Mouse (Mus musculus) heart, postnatal 4 days (tissue): ENCODE measurements around the gene Tfap4. TPM values are rescaled to one million over a fixed set of nuclear protein-coding genes. Genes with fewer than 3 reads are reported as not detected.

ENCODE experiments used
- DNase-seq: peaks from one replicate; pipeline ENCODE4 v3.0.0; 2021
- total RNA-seq, 2 experiments: library from RNA; stranded (reverse); gene quantifications; 2 replicates each; pipeline ENCODE4 v1.2.3; 2021

The Tfap4 gene
- total RNA-seq, result 1 to 10 TPM; 3.5 to 4.7 TPM

DNA sequence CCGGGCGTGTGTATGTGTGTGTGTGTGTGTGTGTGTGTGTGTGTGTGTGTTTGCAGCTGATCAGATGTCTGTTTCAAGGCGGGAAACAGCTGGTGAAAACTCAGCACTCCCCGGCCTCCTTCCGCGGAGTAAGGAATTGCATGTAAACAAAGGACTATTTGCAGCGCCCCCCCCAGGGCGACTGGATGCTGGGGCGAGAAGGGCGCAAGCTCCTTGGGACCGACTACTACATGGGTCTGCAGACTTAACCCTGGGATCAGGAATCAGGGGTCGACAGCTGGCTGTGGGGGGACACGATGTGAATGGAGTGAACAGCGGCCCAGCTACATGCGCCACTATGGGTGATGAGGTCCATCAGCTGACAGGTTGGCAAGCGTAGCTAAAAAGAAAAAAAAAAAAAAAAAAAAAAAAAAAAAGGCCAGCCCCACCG, at the start of gene Tfap4:
TSS of gene Tfap4 (minus strand) at position 140 of the 430 bp plus-strand sequence.
- DNase-seq, result peak; percentile 85

DNA sequence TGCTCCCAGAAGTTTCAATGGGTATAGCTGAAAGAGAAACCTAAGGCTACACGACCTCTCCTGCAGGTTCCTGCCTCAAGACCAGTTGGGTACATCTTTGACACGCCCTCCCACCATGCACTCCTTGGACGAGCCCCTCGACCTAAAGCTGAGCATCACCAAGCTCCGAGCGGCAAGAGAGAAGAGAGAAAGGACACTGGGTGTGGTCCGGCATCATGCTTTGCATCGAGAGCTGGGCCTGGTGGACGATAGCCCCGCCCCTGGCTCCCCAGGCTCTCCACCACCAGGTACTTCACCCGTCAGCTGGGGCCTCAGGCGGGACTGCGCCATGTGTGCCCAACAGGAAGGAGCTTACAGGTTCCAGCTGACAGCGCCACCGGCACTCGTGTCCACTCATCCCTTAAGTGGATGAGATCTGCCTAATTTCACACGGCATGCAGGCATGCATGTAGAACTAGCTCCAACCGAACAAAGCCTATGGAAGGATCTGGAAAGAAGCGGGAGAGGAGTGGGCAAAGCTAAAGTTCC, 48.9 kb upstream of the Tfap4 start:
- no peak for DNase-seq

DNA sequence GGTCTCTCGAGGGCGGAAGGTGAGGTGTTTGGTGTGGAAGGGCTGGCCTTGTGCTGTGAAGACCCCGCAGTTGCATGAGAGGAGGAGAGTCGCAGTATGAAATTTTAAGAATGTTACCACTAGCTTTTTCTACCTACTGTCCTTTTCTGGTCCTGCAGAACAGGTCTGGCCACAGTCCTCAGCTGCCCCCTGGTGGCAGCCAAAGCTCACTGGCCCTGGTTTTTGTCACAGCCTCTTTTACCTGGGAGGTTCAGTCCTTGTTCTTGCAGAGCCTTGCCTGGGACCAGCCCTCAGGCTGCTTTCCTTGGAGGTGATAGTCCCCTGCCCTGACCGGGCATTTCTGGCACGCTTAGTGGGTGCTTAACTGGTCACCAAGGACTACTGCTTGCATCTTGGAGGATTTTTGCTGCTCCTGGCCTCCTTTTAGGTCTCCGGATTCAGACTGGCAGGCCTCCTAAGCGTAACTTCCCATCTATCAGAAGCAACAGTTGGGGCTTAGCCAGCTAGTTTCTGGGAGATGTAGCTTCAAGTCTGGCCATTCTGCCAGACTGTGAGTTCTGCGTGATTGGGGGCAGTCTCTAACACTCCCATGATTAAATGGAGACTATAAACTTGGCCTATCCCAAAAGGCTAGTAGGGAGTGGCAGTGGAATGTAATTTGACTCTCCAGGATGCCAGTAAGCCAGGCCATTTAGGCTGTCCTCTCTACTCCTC, 48.3 kb upstream of the Tfap4 start:
- DNase-seq, result peak; percentile 89

DNA sequence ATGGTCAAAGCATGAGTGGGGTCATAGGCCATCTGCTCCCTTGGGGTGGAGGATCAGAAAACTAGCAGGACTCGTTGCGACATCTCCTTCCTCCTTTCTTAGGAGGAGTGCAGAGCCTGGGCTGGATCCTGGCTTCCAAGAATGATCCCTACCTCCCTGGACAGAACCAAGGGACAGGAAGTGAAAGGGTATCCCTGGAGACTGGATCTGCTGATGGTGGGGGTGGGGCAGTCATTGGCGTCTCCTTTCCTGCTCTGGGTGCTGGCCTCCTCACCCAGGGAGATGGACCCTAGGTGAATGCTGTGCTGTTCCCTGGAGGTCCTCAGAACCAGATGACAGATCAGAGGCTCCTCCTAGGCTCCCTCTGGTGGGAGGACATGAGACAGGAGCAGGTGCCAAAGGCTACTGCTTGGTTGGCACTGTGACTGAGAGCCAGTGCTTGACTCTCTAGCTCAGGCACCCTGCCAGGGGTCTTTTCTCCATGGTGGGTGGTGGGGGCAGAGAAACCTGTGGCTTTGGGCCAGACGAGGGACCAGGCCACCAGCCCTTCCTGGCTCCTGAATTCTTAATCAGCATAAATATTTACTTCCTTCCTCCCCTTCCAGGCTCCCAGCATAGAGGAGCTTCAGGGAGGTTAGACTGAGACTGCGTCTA, 46.9 kb upstream of the Tfap4 start:
- DNase-seq, result peak; percentile 73

DNA sequence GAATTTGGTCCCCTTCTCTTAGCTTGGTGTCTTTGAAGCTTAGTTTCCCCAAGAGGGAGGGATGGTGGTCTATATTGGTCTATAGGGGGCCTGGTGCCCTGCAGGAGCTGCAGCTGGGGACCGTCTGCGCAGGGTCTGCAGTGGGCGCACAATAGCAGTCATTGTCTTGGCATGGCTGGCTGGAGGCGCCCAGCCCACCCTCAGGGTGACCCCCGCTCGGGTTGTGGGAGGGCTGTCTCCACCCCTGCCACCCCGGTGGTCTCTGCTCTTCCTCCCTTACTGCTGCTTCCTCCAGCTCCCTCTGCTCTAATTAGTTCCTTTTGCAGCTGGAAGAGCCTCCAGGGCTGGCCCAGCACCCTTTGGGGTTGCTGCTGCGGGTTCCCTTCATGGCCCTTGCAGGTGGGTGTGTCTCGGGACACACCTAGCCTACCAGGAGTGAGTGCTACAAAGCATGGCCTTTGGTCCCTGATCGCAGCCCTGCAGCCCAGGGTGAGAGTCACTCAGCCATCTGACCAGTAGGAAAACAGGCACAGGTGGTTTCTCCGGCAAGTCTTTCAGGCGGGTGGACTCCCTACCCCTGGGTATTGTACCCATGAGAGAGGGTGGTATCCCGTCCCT, 46.0 kb upstream of the Tfap4 start:
- no peak for DNase-seq

DNA sequence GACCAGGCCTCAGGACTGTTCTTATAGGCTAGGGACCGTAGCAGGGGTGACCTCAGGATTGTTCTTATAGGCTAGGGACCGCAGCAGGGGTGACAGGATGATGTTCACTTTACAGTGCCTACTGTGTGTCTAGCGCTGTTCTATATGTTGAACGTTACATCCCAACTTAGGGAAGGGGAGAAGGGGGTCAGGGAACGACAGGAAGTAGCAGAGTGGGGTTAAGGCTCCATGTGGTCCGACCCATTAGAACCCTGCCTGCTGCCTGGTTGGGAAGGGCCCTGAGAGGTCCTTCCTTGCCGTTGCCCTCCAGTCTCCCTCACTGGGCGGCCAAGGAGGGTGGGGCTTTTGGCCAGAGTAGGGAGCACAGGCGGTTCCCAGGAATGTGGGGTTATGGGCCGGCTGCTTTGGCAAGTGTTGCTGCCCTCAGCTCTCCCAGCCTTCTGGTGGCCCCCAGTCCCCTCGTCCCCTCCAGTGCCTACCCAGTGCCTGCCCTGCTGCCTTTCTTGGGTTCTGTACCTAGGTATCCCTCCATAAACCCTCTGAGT, 44.7 kb upstream of the Tfap4 start:
- DNase-seq, result no peak

DNA sequence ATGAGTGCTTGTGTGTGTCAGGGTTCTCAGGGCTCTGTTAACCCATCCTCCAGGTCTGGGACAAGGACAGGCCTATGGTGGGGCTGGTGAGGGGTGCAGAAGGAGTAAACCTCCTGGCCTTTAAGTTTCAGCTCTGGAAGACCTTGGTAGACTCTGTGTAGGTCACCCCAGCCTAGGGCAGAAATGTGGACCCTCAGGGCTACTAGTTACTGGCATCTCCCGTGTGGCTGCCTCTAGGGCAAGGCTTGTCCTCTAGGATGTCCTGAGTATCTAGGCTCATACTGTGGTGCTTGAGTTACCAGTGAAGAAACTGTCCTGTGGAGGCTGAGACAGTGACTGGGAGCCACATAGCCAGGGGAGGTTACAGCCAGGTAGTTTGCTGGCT, 43.8 kb upstream of the Tfap4 start:
- no peak for DNase-seq

DNA sequence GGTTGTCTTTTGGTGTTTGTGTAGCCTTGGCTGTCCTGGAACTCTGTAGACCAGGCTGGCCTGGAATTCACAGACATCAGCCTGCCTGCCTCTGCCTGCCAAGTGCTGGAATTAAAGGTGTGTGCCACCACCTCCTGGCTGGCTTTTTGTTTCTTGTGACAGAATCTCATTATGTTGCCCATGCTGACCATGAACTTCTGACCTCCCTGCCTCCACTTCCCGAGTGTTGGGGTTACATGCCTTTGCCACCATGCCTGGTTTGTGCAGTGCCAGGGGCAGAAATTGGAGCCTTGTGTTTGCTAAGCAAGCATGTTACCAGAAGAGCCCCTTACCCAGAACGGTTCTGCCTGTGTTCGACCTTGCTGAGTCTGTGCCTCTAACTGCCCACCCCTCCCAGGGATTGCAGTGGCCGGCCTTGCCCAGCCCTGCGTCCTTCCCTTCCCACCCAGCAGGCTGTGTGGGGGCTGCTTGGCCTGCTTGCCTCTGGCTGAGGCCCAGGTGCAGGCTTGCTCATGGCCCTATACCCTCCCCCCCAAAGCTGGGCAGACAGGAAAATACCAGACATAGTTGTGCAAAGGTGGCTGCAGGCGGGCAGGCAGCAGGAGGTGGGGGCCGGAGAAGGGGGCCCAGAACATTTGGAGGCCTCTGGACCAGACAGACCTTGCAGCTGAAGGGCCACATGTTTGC, 43.3 kb upstream of the Tfap4 start:
- DNase-seq, result peak; percentile 54

DNA sequence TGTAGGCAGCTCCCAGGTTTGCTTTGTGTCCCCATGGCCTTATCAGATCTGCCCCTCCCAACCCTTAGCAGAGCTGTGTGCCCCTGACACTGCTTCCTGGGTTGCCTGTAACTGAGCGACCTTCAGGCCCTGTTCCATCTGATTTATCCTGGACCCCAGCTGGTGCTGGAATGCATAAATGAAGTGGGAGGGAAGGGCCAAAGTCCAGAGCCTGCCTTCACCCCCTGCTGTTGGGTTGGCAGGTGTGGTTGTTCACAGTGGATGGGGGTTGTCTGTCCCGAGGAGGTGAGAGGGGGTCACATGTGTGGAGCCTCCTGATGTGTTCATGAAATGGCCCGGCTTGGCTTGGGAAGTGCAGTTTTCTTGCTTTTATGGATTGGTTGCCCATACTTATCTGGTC, 42.5 kb upstream of the Tfap4 start:
- DNase-seq, result no peak

DNA sequence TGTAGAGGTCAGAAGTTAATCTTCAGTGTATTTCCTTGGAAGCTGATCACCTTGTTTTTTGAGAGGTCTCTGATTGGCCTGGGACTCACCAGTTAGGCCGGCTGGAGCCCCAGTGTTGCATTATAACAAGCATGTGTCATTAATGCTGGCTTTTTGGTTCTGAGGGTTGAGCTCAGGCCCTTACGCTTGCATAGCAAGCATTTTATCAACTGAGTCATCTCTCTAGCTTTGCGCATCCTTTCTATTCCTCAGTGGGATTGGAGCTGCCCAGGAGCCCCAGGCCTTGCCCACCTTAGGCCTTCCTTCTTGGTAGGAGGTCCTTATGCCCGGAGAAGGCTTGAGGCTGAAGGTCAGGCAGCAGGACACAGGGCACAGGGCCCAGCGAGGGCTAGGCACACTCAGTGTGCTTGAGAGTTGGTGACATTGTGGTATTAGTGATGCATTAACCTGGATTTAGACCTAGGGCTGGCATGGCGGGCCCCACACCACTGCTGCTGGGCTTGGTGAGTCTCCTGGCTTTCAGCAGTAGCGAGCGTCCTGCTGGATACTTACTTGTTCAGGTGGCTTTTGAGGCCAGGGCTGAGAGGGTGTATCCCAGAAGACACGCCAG, 41.2 kb upstream of the Tfap4 start:
- no peak for DNase-seq

DNA sequence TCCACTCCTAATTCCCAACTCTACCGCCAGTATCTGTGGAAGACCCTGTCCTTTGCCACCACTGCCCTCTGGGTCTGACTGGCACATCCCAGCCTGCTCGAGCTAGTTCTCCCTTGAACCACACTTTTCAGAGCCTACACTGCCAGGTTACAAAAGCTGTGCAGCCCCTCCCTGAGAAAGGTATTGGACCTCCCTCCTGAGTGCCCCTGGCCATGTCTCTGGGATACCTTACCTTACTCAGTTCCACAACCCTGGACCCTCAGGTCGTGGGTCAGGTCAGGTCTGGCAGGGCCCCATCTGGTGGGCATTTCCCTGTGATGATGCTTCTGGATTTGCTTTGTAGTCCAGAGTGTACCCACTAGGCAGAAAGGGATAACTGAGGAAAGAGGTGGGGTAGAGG, 40.0 kb upstream of the Tfap4 start:
- no peak for DNase-seq

DNA sequence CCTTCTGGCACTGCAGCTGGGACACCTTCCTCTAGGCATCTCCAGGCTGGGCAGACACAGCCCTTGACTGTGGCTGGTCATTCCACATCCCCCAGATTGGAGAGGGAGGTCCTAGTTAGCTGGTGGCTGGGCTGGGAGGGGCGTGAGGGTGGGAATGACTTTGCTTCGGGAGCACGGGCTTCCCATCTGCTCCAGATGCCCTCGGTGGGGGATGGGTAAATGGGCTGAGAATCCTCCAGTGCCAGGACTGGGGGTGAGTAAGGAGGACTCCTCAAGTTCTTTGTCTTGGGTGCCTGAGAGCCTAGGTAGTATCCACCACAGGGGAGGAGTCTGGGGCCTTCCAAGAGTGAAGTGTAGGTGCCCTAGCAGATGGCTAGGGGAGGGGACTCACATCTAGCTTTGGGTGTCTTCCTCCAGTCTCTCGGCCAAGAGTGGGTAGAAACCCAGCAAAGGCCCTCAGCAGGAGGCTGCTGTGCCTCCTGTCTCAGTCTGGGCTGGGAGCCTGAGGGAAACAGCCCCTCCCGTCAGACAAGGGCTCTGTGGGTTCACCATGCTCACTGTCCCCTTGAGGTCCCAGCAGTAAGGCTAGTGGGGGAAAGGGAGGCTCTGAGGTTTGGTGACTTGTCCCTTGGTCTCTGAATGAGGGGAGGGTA, 39.4 kb upstream of the Tfap4 start:
- no peak for DNase-seq

DNA sequence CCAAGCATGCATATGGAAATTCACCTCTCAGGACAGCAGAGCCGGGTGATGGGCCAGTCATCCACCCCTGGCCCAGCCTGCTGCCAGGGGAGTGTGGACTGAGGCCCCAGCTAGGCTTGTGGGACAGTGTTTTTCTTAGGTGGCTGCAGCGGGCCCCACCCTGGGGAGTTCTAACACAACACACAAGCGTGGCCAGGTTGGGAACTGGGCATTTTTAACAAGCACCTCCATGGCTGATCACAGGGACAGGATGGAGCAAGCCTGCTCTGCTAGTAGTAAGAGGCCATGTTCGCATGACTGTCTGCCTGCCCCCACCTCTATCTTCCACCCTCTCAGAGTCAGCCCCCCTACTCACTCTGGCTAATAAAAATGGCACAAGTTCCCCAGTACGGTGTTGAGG, 38.4 kb upstream of the Tfap4 start:
- no peak for DNase-seq

DNA sequence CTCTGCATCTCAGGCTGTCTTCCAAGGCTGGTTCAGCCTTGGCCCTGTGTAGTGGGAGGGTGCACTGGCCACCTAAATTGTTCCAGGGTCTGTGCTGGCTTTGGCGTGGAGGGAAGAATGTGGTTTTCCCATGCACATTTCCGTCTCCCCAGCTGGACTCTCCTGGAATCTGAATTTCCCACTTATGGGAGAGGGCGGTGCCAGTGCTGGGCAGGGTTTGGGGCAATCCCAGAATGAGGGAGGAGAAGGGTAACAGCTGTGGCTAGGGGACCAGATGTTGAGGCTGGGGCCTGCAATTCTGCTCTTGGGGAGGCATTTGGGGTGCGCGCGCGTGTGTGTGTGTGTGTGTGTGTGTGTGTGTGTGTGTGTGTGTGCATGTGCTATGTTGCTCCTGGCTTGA, 37.6 kb upstream of the Tfap4 start:
- DNase-seq, result peak; percentile 47

DNA sequence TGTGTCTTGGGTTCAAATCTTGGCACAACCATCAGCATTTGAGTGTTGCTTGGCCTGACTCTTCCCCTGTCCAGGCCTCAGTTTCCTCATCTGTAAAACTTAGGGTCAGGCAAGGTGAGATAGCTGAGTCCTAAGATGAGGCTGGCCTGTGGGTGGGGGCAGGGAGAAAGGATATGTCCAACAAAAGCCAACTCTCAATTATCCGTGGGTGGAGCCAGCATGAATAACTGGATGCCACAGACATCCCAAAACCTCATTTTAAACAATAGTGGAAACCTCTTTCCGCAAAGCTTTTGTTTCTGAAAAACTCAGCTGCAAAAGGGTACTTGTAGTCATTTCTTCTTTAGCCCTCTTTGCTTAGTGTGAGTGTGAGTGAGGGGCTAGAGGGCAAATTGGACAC, 37.2 kb upstream of the Tfap4 start:
- DNase-seq, result no peak

DNA sequence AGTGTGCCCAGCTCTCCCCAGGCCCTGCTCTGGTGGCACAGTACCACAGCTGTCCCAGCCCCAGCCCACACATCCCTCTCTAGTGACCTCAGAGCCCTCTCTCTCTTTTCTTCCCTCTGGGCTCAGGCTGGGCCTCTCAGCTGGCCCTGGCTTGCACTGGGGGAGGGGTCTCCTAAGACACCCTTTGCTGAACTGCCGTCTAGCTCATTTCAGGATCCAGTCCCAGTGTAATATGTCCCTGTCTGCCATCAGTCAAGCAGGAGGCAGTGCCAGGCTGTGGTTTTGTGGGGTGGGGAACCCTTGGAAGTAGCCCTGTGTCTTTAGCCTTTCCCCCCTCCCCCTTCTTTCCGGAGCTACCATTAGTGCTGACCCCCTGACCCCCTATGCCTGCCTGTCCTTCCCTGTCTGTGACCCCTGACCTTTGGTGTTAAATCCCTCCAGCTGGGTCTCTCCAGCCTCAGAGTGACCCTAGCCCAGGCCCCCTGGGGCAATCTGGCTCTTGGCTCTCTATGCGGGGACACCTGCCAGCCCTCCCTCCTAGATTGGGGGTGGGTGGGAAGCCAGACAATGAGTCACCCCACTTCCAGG, 36.6 kb upstream of the Tfap4 start:
- DNase-seq, result no peak

DNA sequence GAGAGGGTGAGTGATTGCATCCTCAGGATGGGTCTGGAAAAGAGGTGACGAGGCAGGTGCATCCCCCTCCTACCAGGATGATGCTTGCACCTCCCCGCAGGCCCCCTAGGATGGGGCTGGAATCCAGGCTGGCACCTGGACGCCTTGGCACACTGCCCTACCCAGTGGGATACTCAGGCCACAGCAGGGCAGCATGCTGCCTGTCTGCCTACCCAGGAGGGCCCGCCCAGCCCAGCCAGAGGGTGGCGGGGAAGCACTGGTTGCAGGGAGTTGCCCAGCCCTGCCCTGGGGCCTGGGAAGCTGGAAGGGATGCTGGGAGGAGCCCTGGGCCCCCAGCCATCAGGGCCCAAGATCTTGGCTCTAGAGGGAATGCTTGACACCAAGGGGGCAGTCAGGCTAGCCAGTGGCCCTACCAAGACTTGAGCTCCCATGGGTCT, 35.9 kb upstream of the Tfap4 start:
- peak; percentile 67 for DNase-seq

DNA sequence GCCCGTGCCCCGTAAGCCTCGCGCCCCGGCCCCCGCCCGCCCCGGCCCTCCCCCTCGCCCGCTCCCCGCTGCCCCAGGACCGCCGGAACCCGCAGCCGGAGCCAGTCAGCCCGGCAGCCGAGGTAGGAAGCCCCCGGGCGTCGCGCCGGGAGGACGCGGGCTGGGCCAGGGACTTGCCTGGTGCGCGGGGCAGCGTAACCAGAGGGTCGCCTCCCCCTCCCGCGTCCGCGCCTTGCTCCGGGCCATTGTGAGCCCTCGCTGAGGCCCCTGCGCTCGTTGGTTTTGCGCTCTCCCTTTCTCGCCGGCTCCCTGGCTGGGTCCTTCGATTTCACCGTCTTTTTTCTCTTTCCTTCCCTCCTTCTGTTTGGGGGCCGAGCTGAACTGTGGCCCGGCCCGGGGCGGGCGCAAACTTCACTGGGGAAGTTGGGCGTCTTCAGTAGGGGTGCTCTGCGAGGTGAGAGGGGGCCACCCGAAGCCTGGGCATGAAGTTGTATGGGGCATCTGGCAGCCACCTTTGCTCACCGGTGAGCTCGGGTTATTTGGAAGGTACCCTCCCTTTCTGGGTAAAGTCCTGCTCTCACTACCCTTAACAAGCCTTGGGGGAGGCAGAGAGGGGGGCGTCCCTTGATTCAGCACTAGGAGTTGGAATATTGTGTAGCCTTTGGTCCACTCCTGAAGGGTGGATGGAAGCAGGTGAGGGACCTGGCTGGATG, 35.3 kb upstream of the Tfap4 start:
- DNase-seq, result peak; percentile 65

DNA sequence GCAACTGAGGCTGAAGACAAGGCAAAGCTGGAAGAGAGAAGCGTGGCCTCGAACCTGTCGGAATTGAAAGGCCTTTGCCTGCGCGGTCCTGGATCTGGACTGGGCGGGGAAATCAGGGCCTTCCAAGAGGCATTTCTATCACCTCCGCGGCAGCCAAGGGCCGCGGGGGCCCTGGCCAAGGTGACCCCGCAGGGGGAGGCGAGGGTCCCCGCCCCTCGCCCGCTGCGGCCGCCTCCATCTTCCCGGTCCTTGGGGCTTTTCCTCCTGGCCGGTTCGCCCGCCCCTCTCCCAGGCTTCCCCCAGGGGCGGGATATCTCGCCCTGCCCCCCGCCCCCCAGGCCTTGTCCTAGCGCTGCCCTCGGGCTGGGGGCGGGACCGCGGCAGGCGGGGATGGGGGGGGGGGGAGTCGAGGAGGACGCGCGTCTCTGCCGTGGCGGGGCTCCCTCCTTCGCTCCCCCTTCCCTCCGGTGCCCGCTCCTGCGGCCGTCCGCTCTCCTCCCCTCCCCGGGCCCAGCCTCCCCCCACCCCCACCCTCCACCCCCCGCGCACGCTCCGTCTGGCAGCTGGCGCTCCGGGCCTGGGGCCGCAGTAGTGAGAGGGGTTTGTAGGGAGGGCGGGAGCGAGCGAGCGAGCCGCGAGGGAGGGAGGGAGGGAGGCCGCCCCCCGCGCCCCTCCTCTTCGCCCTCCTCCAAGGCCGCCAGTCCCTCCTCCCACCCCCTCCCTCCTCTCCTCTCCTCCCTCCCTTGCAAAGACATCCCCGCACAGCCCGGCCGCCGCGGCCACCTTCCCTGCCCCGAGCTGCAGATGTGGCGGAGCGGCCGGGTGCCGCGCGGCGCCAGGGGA, 34.5 kb upstream of the Tfap4 start, which contains the start of gene Glis2:
TSS of gene Glis2 (plus strand) at position 743 of the 843 bp plus-strand sequence.
- peak; percentile 74 for DNase-seq
